Mouse (Mus musculus) liver, embryonic 11.5 days (tissue): ENCODE measurements at regions not wholly inside any gene's neighbourhood (a gene's known extent, or its start where the extent isn't known, plus 50 kb on each side); places are given as distances from the start of the nearest gene placed in this dataset.

Experiments used
- ATAC-seq: fragments of 200-750 bp; cut with Nextera tagmentation; replicated peaks from 2 replicates; pipeline ENCODE4 v1.8.0; 2017; ENCODE audit warnings: moderate number of reproducible peaks, mild to moderate bottlenecking, moderate TSS enrichment, moderate library complexity; ENCODE audit not compliant: low FRiP score
- DNase-seq: peaks from one replicate; pipeline ENCODE4 v3.0.0-alpha.2; 2017; ENCODE audit warnings: low spot score
- H3K27ac ChIP-seq: fragments of 300-500 bp; sonication (generic); 2 replicates; pipeline ENCODE4 v1.5.1; 2014; ENCODE audit warnings: mild to moderate bottlenecking, low read depth, low read length, control low read depth
- H3K27me3 ChIP-seq: fragments of 300-500 bp; sonication (generic); replicated peaks from 2 replicates; pipeline ENCODE4 v1.6.1; 2014; ENCODE audit warnings: low read length, mixed read lengths; ENCODE audit not compliant: control insufficient read depth, insufficient read depth
- H3K36me3 ChIP-seq: fragments of 300-500 bp; sonication (generic); 2 replicates; pipeline ENCODE4 v1.6.1; 2014; ENCODE audit warnings: mild to moderate bottlenecking, low read length, moderate library complexity, mixed read lengths; ENCODE audit not compliant: control insufficient read depth, insufficient read depth
- H3K4me1 ChIP-seq: fragments of 300-500 bp; sonication (generic); replicated peaks from 2 replicates; pipeline ENCODE4 v1.6.1; 2014; ENCODE audit warnings: low read length, mixed read lengths; ENCODE audit not compliant: control insufficient read depth, insufficient read depth
- H3K4me2 ChIP-seq: fragments of 300-500 bp; sonication (generic); 2 replicates; pipeline ENCODE4 v1.6.1; 2014; ENCODE audit warnings: mild to moderate bottlenecking, control low read depth, moderate library complexity
- H3K4me3 ChIP-seq: fragments of 300-500 bp; sonication (generic); 2 replicates; pipeline ENCODE4 v1.5.1; 2014; ENCODE audit warnings: low read depth, low read length, control low read depth
- H3K9ac ChIP-seq: fragments of 300-500 bp; sonication (generic); 2 replicates; pipeline ENCODE4 v1.6.1; 2014; ENCODE audit warnings: low read depth, low read length, control low read depth
- H3K9me3 ChIP-seq: fragments of 300-500 bp; sonication (generic); 2 replicates; pipeline ENCODE4 v1.6.1; 2016; ENCODE audit warnings: low read length, inconsistent platforms, mixed read lengths; ENCODE audit not compliant: control insufficient read depth
- WGBS: fragments of 180-500 bp; shearing (Covaris S2); extraction: QIAGEN DNeasy Blood & Tissue Kit; methylation state at CpG from one replicate; pipeline ENCODE4 v1.1.7; 2014; 5-methylcytosine and 5-hydroxymethylcytosine counted together

GRCm38 (mm10) chr9:46608695-46609094 is 288.9 kb upstream of the 4931429L15Rik start:
- no peaks in the 10 kb centered on the region for H3K4me1 ChIP-seq
- H3K36me3 ChIP-seq: no peaks in the 10 kb centered on the region
- whole genome bisulfite sequencing: 80% methylated on average over 8 of the region's 8 CpGs
- no peak overlapping the region for H3K4me2 ChIP-seq
- DNase-seq (no peak), ATAC-seq (no peak)
- no peaks in the 10 kb centered on the region for H3K27me3 ChIP-seq
- H3K27ac ChIP-seq: no peak overlapping the region
- no peaks in the 10 kb centered on the region for H3K9me3 ChIP-seq
- H3K4me3 ChIP-seq: no peak overlapping the region
- no peak overlapping the region for H3K9ac ChIP-seq

GRCm38 (mm10) chr9:46600803-46601202 is 281.0 kb upstream of the 4931429L15Rik start:
- H3K27me3 ChIP-seq: no peaks in the 10 kb centered on the region
- H3K36me3 ChIP-seq: no peaks in the 10 kb centered on the region
- no peak overlapping the region for H3K4me3 ChIP-seq
- H3K4me1 ChIP-seq: no peaks in the 10 kb centered on the region
- DNase-seq (no peak), ATAC-seq (no peak)
- no peak overlapping the region for H3K4me2 ChIP-seq
- WGBS: 86% methylated on average over 9 of the region's 9 CpGs
- no peak overlapping the region for H3K9ac ChIP-seq
- H3K27ac ChIP-seq: no peak overlapping the region
- no peaks in the 10 kb centered on the region for H3K9me3 ChIP-seq

GRCm38 (mm10) chr9:46599931-46600708 is 280.3 kb upstream of the 4931429L15Rik start:
- no peak overlapping the region for H3K27ac ChIP-seq
- DNase-seq (no peak), ATAC-seq (no peak)
- H3K9me3 ChIP-seq: no peaks in the 10 kb centered on the region
- WGBS: 55% methylated on average over 8 of the region's 8 CpGs
- no peaks in the 10 kb centered on the region for H3K36me3 ChIP-seq
- no peak overlapping the region for H3K4me2 ChIP-seq
- H3K9ac ChIP-seq: no peak overlapping the region
- no peaks in the 10 kb centered on the region for H3K27me3 ChIP-seq
- no peaks in the 10 kb centered on the region for H3K4me1 ChIP-seq
- H3K4me3 ChIP-seq: no peak overlapping the region

GRCm38 (mm10) chr9:46598518-46598917 is 278.7 kb upstream of the 4931429L15Rik start:
- Histone ChIP-seq H3K4me1 (no peaks in the 10 kb centered on the region), H3K4me2 (no peak overlapping the region), H3K9ac (no peak overlapping the region), H3K4me3 (no peak overlapping the region), H3K27me3 (no peaks in the 10 kb centered on the region), H3K27ac (no peak overlapping the region), H3K9me3 (no peaks in the 10 kb centered on the region), H3K36me3 (no peaks in the 10 kb centered on the region)
- DNase-seq: no peak
- ATAC-seq: no peak
- 79% methylated on average over 6 of the region's 6 CpGs for WGBS

GRCm38 (mm10) chr9:46593444-46593843 is 273.7 kb upstream of the 4931429L15Rik start:
- Histone ChIP-seq H3K9ac (no peak overlapping the region), H3K9me3 (no peaks in the 10 kb centered on the region), H3K27ac (no peak overlapping the region), H3K4me3 (no peak overlapping the region), H3K4me2 (no peak overlapping the region), H3K4me1 (no peaks in the 10 kb centered on the region), H3K36me3 (no peaks in the 10 kb centered on the region), H3K27me3 (no peaks in the 10 kb centered on the region)
- DNase-seq: no peak
- 69% methylated on average over 6 of the region's 6 CpGs for WGBS
- ATAC-seq: no peak

GRCm38 (mm10) chr9:46592908-46593307 is 273.1 kb upstream of the 4931429L15Rik start:
- ATAC-seq (no peak), DNase-seq (no peak)
- H3K9me3 ChIP-seq: no peaks in the 10 kb centered on the region
- H3K4me3 ChIP-seq: no peak overlapping the region
- H3K27me3 ChIP-seq: no peaks in the 10 kb centered on the region
- 81% methylated on average over 7 of the region's 7 CpGs for WGBS
- H3K27ac ChIP-seq: no peak overlapping the region
- H3K4me2 ChIP-seq: no peak overlapping the region
- H3K9ac ChIP-seq: no peak overlapping the region
- H3K4me1 ChIP-seq: no peaks in the 10 kb centered on the region
- H3K36me3 ChIP-seq: no peaks in the 10 kb centered on the region

GRCm38 (mm10) chr9:46586818-46587217 is 267.0 kb upstream of the 4931429L15Rik start:
- no peak overlapping the region for H3K4me2 ChIP-seq
- no peak overlapping the region for H3K27ac ChIP-seq
- H3K4me3 ChIP-seq: no peak overlapping the region
- ATAC-seq (no peak), DNase-seq (no peak)
- 80% methylated on average over 8 of the region's 8 CpGs for WGBS
- no peak overlapping the region for H3K9ac ChIP-seq
- no peaks in the 10 kb centered on the region for H3K4me1 ChIP-seq
- no peaks in the 10 kb centered on the region for H3K9me3 ChIP-seq
- H3K27me3 ChIP-seq: no peaks in the 10 kb centered on the region
- no peaks in the 10 kb centered on the region for H3K36me3 ChIP-seq

- Histone ChIP-seq H3K27ac (no peak overlapping the region), H3K4me2 (no peak overlapping the region), H3K4me3 (no peak overlapping the region), H3K27me3 (no peaks in the 10 kb centered on the region), H3K9me3 (no peaks in the 10 kb centered on the region), H3K4me1 (no peaks in the 10 kb centered on the region), H3K36me3 (no peaks in the 10 kb centered on the region), H3K9ac (no peak overlapping the region)
- 42% methylated on average over 4 of the region's 4 CpGs for WGBS
- DNase-seq (no peak), ATAC-seq (no peak)
Measured at GRCm38 (mm10) chr9:46581844-46582243, 262.1 kb upstream of the 4931429L15Rik start.

- no peak for ATAC-seq
Measured at GRCm38 (mm10) chr9:46562301-46562700, 242.5 kb upstream of the 4931429L15Rik start.

More at GRCm38 (mm10) chr9:46562301-46562700, 242.5 kb upstream of the 4931429L15Rik start:
- Histone ChIP-seq H3K4me3 (no peak overlapping the region), H3K9ac (no peak overlapping the region), H3K4me2 (no peak overlapping the region), H3K9me3 (no peaks in the 10 kb centered on the region), H3K27ac (no peak overlapping the region), H3K36me3 (no peaks in the 10 kb centered on the region), H3K27me3 (no peaks in the 10 kb centered on the region), H3K4me1 (no peaks in the 10 kb centered on the region)
- DNase-seq: no peak
- 77% methylated on average over 4 of the region's 4 CpGs for WGBS
